Mouse (Mus musculus) thymus, postnatal 0 days (tissue): Measurements from ENCODE around the gene Rnf113a1. TPM values are rescaled to one million over a fixed set of nuclear protein-coding genes. Genes with fewer than 3 reads are reported as not detected.
"Not testable (repeated sequence)": the region's sequence is repeated elsewhere in the genome, so short reads cannot be mapped to it uniquely, and the experiment has no call there.

Experiments
- DNase-seq: peaks from one replicate; pipeline ENCODE4 v3.0.0-alpha.2; 2015; ENCODE audit warnings: low spot score
- polyA plus RNA-seq: library from polyadenylated mRNA; unstranded; fragments of >200 nt; fragmentation: Nextera tagmentation; extraction: Ambion mirVana; gene quantifications from 2 replicates; pipeline ENCODE4 v1.2.1, GENCODE M21; 2015

Rnf113a1 gene
- 16.7 and 17.5 TPM in 2 replicates for polyA plus RNA-seq

- DNase-seq, result peak; percentile 80
These were observed at the start of gene Rnf113a1, which contains the start of gene Ndufa1 for GRCm38 (mm10) chrX:37191105-37191743. Gene Rnf113a1, plus strand, starts transcription at chrX:37191245. Gene Ndufa1, minus strand, starts transcription at chrX:37191163.

- peak; percentile 21 for DNase-seq
These were observed 49.3 kb upstream of the Rnf113a1 start for GRCm38 (mm10) chrX:37141732-37142131.

- not testable (repeated sequence) for DNase-seq
These were observed 46.5 kb upstream of the Rnf113a1 start for GRCm38 (mm10) chrX:37144498-37144897.

GRCm38 (mm10) chrX:37144954-37145353, 46.1 kb upstream of the Rnf113a1 start:
- peak; percentile 42 for DNase-seq

- DNase-seq, result peak; percentile 4
These were observed 33.2 kb upstream of the Rnf113a1 start for GRCm38 (mm10) chrX:37157839-37158238.

GRCm38 (mm10) chrX:37161169-37161568, 29.9 kb upstream of the Rnf113a1 start:
- DNase-seq, result no peak

GRCm38 (mm10) chrX:37163115-37163514, 27.9 kb upstream of the Rnf113a1 start:
- no peak for DNase-seq

GRCm38 (mm10) chrX:37167085-37167484, 24.0 kb upstream of the Rnf113a1 start:
- DNase-seq, result peak; percentile 42

- DNase-seq, result no peak
These were observed 22.3 kb upstream of the Rnf113a1 start, which contains the start of gene Akap14 for GRCm38 (mm10) chrX:37168742-37169141. Gene Akap14, minus strand, starts transcription at chrX:37168842.

GRCm38 (mm10) chrX:37184401-37184800, 6.6 kb upstream of the Rnf113a1 start:
- DNase-seq, result not testable (repeated sequence)

GRCm38 (mm10) chrX:37190755-37191104, 315 bp upstream of the Rnf113a1 start:
- DNase-seq, result no peak

- no peak for DNase-seq
These were observed 817 bp downstream of the Rnf113a1 start for GRCm38 (mm10) chrX:37191744-37192379.

GRCm38 (mm10) chrX:37198676-37199075, 7.6 kb downstream of the Rnf113a1 start:
- DNase-seq, result no peak

GRCm38 (mm10) chrX:37210941-37211340, 19.9 kb downstream of the Rnf113a1 start, which contains the start of gene Gm9:
Gene Gm9, minus strand, starts transcription at chrX:37211041.
- no peak for DNase-seq

GRCm38 (mm10) chrX:37222158-37222557, 31.1 kb downstream of the Rnf113a1 start, which contains the start of gene Rhox1:
Gene Rhox1, minus strand, starts transcription at chrX:37222258.
- not testable (repeated sequence) for DNase-seq

Other genes with a start within 250 kb of the Rnf113a1 start
- 96.3 and 112 TPM in 2 replicates for gene Sept6, start 199.5 kb upstream of the Rnf113a1 start, polyA plus RNA-seq
- 0.59 and 1.0 TPM in 2 replicates for gene Sowahd, start 142.4 kb upstream of the Rnf113a1 start, polyA plus RNA-seq
- 905 and 976 TPM in 2 replicates for gene Rpl39, start 105.8 kb upstream of the Rnf113a1 start, polyA plus RNA-seq
- gene Upf3b, start 80.9 kb upstream of the Rnf113a1 start, polyA plus RNA-seq, result 21.7 and 25.0 TPM in 2 replicates
- gene Nkap, start 64.5 kb upstream of the Rnf113a1 start, polyA plus RNA-seq, result 21.6 and 26.4 TPM in 2 replicates
- 0.17 TPM in 1 of 2 replicates, not detected in the other for gene Akap14, start 22.4 kb upstream of the Rnf113a1 start, polyA plus RNA-seq
- 690 and 722 TPM in 2 replicates for gene Ndufa1, start 82 bp upstream of the Rnf113a1 start, polyA plus RNA-seq
- not detected in 2 replicates for gene Gm9, start 19.8 kb downstream of the Rnf113a1 start, polyA plus RNA-seq
- not detected in 2 replicates for gene Rhox1, start 31.0 kb downstream of the Rnf113a1 start, polyA plus RNA-seq
- gene Rhox2a, start 53.7 kb downstream of the Rnf113a1 start, polyA plus RNA-seq, result not detected in 2 replicates
- not detected in 2 replicates for gene Rhox3a, start 58.7 kb downstream of the Rnf113a1 start, polyA plus RNA-seq
- gene Rhox4a, start 74.1 kb downstream of the Rnf113a1 start, polyA plus RNA-seq, result 0.10 TPM in 1 of 2 replicates, not detected in the other
- not detected in 2 replicates for gene Rhox3a2, start 188.8 kb downstream of the Rnf113a1 start, polyA plus RNA-seq
- gene Rhox4a2, start 199.6 kb downstream of the Rnf113a1 start, polyA plus RNA-seq, result 21.3 and 22.2 TPM in 2 replicates
- not detected in 2 replicates for gene Rhox2b, start 220.8 kb downstream of the Rnf113a1 start, polyA plus RNA-seq
- gene Rhox4b, start 241.2 kb downstream of the Rnf113a1 start, polyA plus RNA-seq, result 6.4 and 8.1 TPM in 2 replicates